ENCODE assay signal across 11 mouse cellular contexts in genomic region chr7:101466581-101467081, GRCm38 (mm10). TPM values are rescaled to one million over a fixed set of nuclear protein-coding genes. Genes with fewer than 3 reads are reported as not detected.
A peak's percentile ranks its signal among the peaks of the same experiment; 100 is the strongest.
DNase-seq lines count a peak whose midpoint lies in the region; ATAC-seq lines count a peak whose summit lies in the region.
"Had no signal": no experiment of that assay in that cellular context is flagged by ENCODE, and none has a peak within 500 bp of the region (broad histone marks: within the 10 kb centered on the region; RNA-seq: fewer than 3 reads in every experiment).

No protein-coding gene starts in this region.

- peak overlapping the region; percentile 54 for H3K27ac ChIP-seq in heart, embryonic 16.5 days (ENCODE audit: low read length)
- H3K27ac ChIP-seq in heart, embryonic 11.5 days (ENCODE audit: low read depth, low read length): no peak overlapping the region
- H3K27ac ChIP-seq in lung, embryonic 16.5 days (ENCODE audit: low read length): 0 out of 2 replicates have a peak overlapping the region, but pooled peaks have one; percentile 32
- H3K27ac ChIP-seq: neural tube, embryonic 12.5 days had no signal

- ATAC-seq in heart, embryonic 16.5 days (replicated peaks; ENCODE audit: extremely low read depth, insufficient read depth, low FRiP score): peak; percentile 56
- no peak for ATAC-seq in heart, embryonic 11.5 days (replicated peaks; ENCODE audit: insufficient number of reproducible peaks, low FRiP score, low TSS enrichment)
- peak; percentile 69 for ATAC-seq in lung, embryonic 16.5 days (ENCODE audit: low read depth)
- no peak for ATAC-seq in cerebellum, adult (ENCODE audit: insufficient number of reproducible peaks, low FRiP score, low TSS enrichment)
- ATAC-seq: Patski had no signal

- peak; percentile 62 to 67 for DNase-seq in B cell, adult 2 months
- peak; percentile 79 for DNase-seq in brain, adult 2 months (ENCODE audit: low read depth, low spot score)
- DNase-seq in urinary bladder, adult 18-20 months (ENCODE audit: low spot score in 2 of 2): no peak
- DNase-seq in spleen, adult 12 weeks (ENCODE audit: low spot score): no peak
- DNase-seq: thymus, postnatal 4 days had no signal

- no peaks in the 10 kb centered on the region; the same call in 1 of the 2 replicates for H3K27me3 ChIP-seq in heart, embryonic 16.5 days (ENCODE audit: control insufficient read depth, insufficient read depth, low read length)
- H3K27me3 ChIP-seq in heart, embryonic 11.5 days (ENCODE audit: control insufficient read depth, insufficient read depth, low read length): no peaks in the 10 kb centered on the region; the same call in 1 of the 2 replicates
- no peaks in the 10 kb centered on the region; the same call in 1 of the 2 replicates for H3K27me3 ChIP-seq in lung, embryonic 16.5 days (ENCODE audit: control insufficient read depth, insufficient read depth, low read depth, low read length)
- H3K27me3 ChIP-seq: neural tube, embryonic 12.5 days; Patski had no signal

- H3K4me2 ChIP-seq in heart, embryonic 16.5 days (ENCODE audit: low read depth, low read length): no peak overlapping the region
- no peak overlapping the region for H3K4me2 ChIP-seq in heart, embryonic 11.5 days
- H3K4me2 ChIP-seq in lung, embryonic 16.5 days (ENCODE audit: low read depth, low read length): no peak overlapping the region
- H3K4me2 ChIP-seq: neural tube, embryonic 12.5 days had no signal

- H3K9ac ChIP-seq in heart, embryonic 16.5 days (ENCODE audit: low read length): no peak overlapping the region
- no peak overlapping the region for H3K9ac ChIP-seq in heart, embryonic 11.5 days (ENCODE audit: low read depth, low read length)
- H3K9ac ChIP-seq in lung, embryonic 16.5 days (ENCODE audit: low read length): no peak overlapping the region; the same call in 1 of the 2 replicates
- H3K9ac ChIP-seq: neural tube, embryonic 12.5 days had no signal

- H3K4me1 ChIP-seq in heart, embryonic 16.5 days (ENCODE audit: control insufficient read depth, insufficient read depth, low read length): peaks cover 47% of the 10 kb centered on the region
- H3K4me1 ChIP-seq in heart, embryonic 11.5 days (ENCODE audit: control insufficient read depth, insufficient read depth, low read length): peaks cover 21% of the 10 kb centered on the region
- H3K4me1 ChIP-seq in lung, embryonic 16.5 days (replicated peaks; ENCODE audit: control insufficient read depth, insufficient read depth, low read length): peaks cover 29% of the 10 kb centered on the region

- no peaks in the 10 kb centered on the region for H3K36me3 ChIP-seq in heart, embryonic 16.5 days (ENCODE audit: control insufficient read depth, insufficient read depth)
- no peaks in the 10 kb centered on the region for H3K36me3 ChIP-seq in heart, embryonic 11.5 days (ENCODE audit: control insufficient read depth, insufficient read depth, low read length)
- no peaks in the 10 kb centered on the region for H3K36me3 ChIP-seq in lung, embryonic 16.5 days (ENCODE audit: control insufficient read depth, insufficient read depth, low read length)
- H3K36me3 ChIP-seq: neural tube, embryonic 12.5 days had no signal

- no peak overlapping the region for H3K4me3 ChIP-seq in heart, embryonic 16.5 days (ENCODE audit: low read length)
- no peak overlapping the region for H3K4me3 ChIP-seq in heart, embryonic 11.5 days (ENCODE audit: low read depth, low read length)
- H3K4me3 ChIP-seq in lung, embryonic 16.5 days (ENCODE audit: low read length): no peak overlapping the region
- H3K4me3 ChIP-seq: neural tube, embryonic 12.5 days had no signal

- 62% methylated on average over 6 of the region's 6 CpGs for WGBS in heart, embryonic 16.5 days
- 76% methylated on average over 6 of the region's 6 CpGs for WGBS in heart, embryonic 11.5 days (ENCODE audit: insufficient replicate concordance)
- WGBS in lung, embryonic 16.5 days: 65% methylated on average over 6 of the region's 6 CpGs

- no peaks in the 10 kb centered on the region for H3K9me3 ChIP-seq in heart, embryonic 16.5 days (replicated peaks; ENCODE audit: control insufficient read depth, low read length)
- H3K9me3 ChIP-seq in heart, embryonic 11.5 days (replicated peaks; ENCODE audit: control insufficient read depth, low read length): no peaks in the 10 kb centered on the region
- no peaks in the 10 kb centered on the region for H3K9me3 ChIP-seq in lung, embryonic 16.5 days (ENCODE audit: control insufficient read depth, low read length)
- H3K9me3 ChIP-seq: neural tube, embryonic 12.5 days had no signal

RNA-seq across cellular contexts. Expression of gene Pde2a, which starts 45.1 kb away (rescaled TPM):
- polyA plus RNA-seq in heart, embryonic 16.5 days (2015; fragmentation: Nextera tagmentation; extraction: Ambion mirVana): 12.7 and 21.1 TPM in 2 replicates
- 5.8 and 5.9 TPM in 2 replicates for polyA plus RNA-seq in heart, embryonic 11.5 days (2014; fragmentation: Nextera tagmentation; extraction: Ambion mirVana)
- polyA plus RNA-seq in lung, embryonic 16.5 days (2015; fragmentation: Nextera tagmentation; extraction: Ambion mirVana): 14.8 and 22.5 TPM in 2 replicates

RNA-seq across cellular contexts. Expression of gene Gm45837, which starts 55.9 kb away (rescaled TPM):
- polyA plus RNA-seq in heart, embryonic 16.5 days (2015; fragmentation: Nextera tagmentation; extraction: Ambion mirVana): 2.0 and 7.8 TPM in 2 replicates
- polyA plus RNA-seq in heart, embryonic 11.5 days (2014; fragmentation: Nextera tagmentation; extraction: Ambion mirVana): 0.89 TPM in 1 of 2 replicates, not detected in the other
- polyA plus RNA-seq in lung, embryonic 16.5 days (2015; fragmentation: Nextera tagmentation; extraction: Ambion mirVana): 2.4 and 8.8 TPM in 2 replicates
- polyA plus RNA-seq: neural tube, embryonic 12.5 days had no signal

Comparison
In these comparisons a context has a peak if more than half of its experiments do, and no peak if none do; other contexts are left out.
1. ATAC-seq: peak in heart, embryonic 16.5 days (single experiment) and lung, embryonic 16.5 days (single experiment); none in heart, embryonic 11.5 days (single experiment) and cerebellum, adult (single experiment).
2. DNase-seq: peak in B cell, adult 2 months (2 of 2) and brain, adult 2 months (single experiment); none in urinary bladder, adult 18-20 months (0 of 2) and spleen, adult 12 weeks (single experiment).